Mouse (Mus musculus): ENCODE measurements around the gene D130052B06Rik.

D130052B06Rik gene

GRCm38 (mm10) chr11:33663599-33663998 lies 64.5 kb downstream of the D130052B06Rik start:
- no peak for DNase-seq (ENCODE audit: low spot score)

- no peak for DNase-seq (ENCODE audit: low spot score)
These were observed 69.3 kb downstream of the D130052B06Rik start for GRCm38 (mm10) chr11:33668376-33668775.

DNA sequence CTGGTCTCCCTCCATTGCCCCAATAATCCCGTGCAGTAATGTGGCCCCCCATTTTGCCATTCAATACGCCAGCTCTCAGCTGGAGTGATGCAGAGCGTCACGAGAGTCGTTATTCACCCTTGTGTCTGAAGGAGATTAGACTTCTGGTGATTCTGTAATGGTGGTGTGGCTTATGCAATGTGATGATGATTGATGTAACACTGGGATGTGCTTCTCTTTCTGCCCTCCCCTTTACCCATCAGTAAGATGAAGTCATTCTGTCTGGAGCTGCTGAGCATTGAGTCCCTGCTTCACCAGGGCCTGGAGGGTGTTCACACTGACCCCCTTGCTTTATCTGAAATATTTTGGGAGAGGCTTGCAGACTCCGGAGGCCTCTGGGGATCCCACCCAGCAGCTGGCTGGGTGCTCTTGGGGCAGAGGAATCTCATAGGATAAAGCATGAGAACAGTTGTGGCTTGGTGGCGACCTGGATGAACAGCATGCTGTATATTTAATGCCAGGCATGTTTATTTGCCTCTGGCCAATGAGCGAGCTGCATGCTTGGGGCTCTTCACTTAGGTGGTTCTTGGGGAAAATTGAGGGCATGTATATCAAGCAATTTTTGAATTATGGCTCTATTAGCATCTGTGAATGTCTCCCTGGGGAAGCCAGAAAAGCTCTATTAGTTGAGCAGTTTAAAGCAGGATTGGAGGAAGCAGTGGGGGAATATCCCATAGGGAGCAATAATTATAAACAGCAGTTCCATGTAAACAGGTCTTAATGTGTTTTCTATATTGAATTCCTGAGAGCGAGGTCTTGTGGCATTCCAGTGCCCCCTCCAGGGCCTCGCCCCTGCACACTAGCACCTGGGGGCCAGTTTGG lies 71.2 kb downstream of the D130052B06Rik start:
- DNase-seq (ENCODE audit: low spot score): no peak
